Mouse (Mus musculus) midbrain, embryonic 14.5 days (tissue): ENCODE data around the gene Cyp2d22. TPM values are rescaled to one million over a fixed set of nuclear protein-coding genes. Genes with fewer than 3 reads are reported as not detected.

Experiments used
- ATAC-seq: fragments of 200-750 bp; cut with Nextera tagmentation; 2 replicates; pipeline ENCODE4 v1.8.0; 2017; ENCODE audit warnings: moderate number of reproducible peaks, moderate library complexity; ENCODE audit not compliant: low FRiP score, low TSS enrichment
- DNase-seq: peaks from one replicate; pipeline ENCODE4 v3.0.0-alpha.2; 2015
- H3K27ac ChIP-seq: fragments of 300-500 bp; sonication (generic); replicated peaks from 2 replicates; pipeline ENCODE4 v1.5.1; 2014; ENCODE audit warnings: mild to moderate bottlenecking, low read depth, low read length, moderate library complexity
- H3K27me3 ChIP-seq: fragments of 300-500 bp; sonication (generic); 2 replicates; pipeline ENCODE4 v1.6.1; 2014; ENCODE audit warnings: low read length, control low read depth, mixed read lengths; ENCODE audit not compliant: control insufficient read depth, insufficient read depth
- H3K36me3 ChIP-seq: fragments of 300-500 bp; sonication (generic); 2 replicates; pipeline ENCODE4 v1.6.1; 2014; ENCODE audit warnings: low read length, control low read depth; ENCODE audit not compliant: control insufficient read depth, insufficient read depth
- H3K4me1 ChIP-seq: fragments of 300-500 bp; sonication (generic); 2 replicates; pipeline ENCODE4 v1.6.1; 2014; ENCODE audit warnings: mild to moderate bottlenecking, antibody characterized with exemption, low read length, control low read depth; ENCODE audit not compliant: control insufficient read depth, insufficient read depth
- H3K4me2 ChIP-seq: fragments of 300-500 bp; sonication (generic); 2 replicates; pipeline ENCODE4 v1.6.1; 2014; ENCODE audit warnings: mild to moderate bottlenecking, low read length, moderate library complexity
- H3K4me3 ChIP-seq: fragments of 300-500 bp; sonication (generic); replicated peaks from 2 replicates; pipeline ENCODE4 v1.5.1; 2014; ENCODE audit warnings: low read depth, low read length
- H3K9ac ChIP-seq: fragments of 300-500 bp; sonication (generic); replicated peaks from 2 replicates; pipeline ENCODE4 v1.6.1; 2014; ENCODE audit warnings: mild to moderate bottlenecking, low read length, moderate library complexity
- H3K9me3 ChIP-seq: fragments of 300-500 bp; sonication (generic); 2 replicates; pipeline ENCODE4 v1.6.1; 2016; ENCODE audit warnings: low read length, control low read depth, mixed read lengths; ENCODE audit not compliant: control insufficient read depth
- WGBS: fragments of 180-500 bp; shearing (Covaris S2); extraction: QIAGEN DNeasy Blood & Tissue Kit; methylation state at CpG from one replicate; pipeline ENCODE4 v1.1.7; 2014; 5-methylcytosine and 5-hydroxymethylcytosine counted together
- polyA plus RNA-seq: library from polyadenylated mRNA; unstranded; fragments of >200 nt; fragmentation: Nextera tagmentation; extraction: Ambion mirVana; gene quantifications from 2 replicates; pipeline ENCODE4 v1.2.1, GENCODE M21; 2014

The Cyp2d22 gene
- polyA plus RNA-seq, 1 experiment from 2014 or later, result 2.1 TPM

DNA sequence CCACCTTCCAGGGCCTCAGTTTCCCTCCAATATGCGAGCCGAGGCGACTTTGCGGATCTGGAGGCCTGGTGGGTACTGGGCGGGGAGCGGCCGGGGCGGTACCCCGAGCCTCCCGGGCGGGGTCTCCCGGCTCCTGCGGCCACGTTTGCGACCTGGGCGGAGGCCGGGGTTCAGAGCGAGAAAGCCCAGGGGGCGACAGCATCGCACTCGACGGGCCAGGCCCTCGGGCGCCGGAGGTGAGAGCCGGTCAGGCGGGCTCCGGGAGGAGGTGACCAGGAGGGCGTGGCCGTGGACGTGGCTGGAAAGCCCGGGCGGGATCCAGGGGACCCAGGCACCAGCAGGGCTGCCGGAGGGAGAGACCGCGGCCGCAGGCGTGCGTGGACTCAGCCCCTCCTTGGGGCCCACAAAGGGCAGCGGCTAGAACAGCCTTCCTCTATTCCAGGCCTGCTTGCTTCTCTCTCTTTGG is 39.0 kb downstream of the Cyp2d22 start:
- H3K36me3 ChIP-seq, result no peaks in the 10 kb centered on the region
- DNase-seq (peak; percentile 35), ATAC-seq (no peak)
- H3K4me2 ChIP-seq, result peak overlapping the region; percentile 47
- H3K27me3 ChIP-seq, result peaks cover 9% of the 10 kb centered on the region
- H3K27ac ChIP-seq, result no peak overlapping the region
- WGBS, result 4% methylated on average over 40 of the region's 40 CpGs
- H3K4me3 ChIP-seq, result peak overlapping the region; percentile 21
- H3K4me1 ChIP-seq, result peaks cover 14% of the 10 kb centered on the region
- H3K9ac ChIP-seq, result peak overlapping the region; percentile 42; the same call in 1 of the 2 replicates
- H3K9me3 ChIP-seq, result no peaks in the 10 kb centered on the region

DNA sequence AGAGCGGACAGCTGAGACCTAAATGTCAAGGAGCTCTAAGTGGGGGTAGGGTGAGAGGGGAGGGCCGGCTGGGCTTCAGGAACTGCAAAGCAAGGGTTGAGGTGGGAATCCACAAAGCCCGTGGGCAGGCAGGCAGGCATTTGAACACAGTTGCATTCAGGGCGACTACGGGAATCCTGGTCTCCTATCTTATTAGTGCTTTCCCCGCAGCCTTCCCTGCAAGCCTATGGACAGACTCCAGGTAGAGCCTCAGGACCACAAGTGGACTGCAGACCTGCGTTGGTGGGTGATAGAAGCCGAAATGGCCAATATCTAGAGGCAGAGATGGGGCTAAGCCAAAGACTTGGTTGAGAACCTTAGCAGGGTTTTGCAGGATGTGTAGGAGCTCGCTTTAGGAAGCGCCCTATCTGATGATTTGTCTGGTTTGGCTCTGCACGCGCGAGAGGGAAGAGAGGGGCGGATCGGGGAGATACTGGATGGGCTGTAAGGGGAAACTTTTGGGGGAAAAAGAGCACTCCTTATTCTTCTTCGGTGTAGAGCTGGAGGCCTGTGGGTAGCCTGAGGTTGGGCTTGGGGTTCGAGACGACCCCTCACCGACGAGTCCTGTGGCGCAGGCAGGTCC is 39.5 kb downstream of the Cyp2d22 start:
- WGBS, result 47% methylated on average over 21 of the region's 21 CpGs
- Histone ChIP-seq H3K4me2 (peak overlapping the region; percentile 47), H3K4me3 (peak overlapping the region; percentile 21), H3K9me3 (no peaks in the 10 kb centered on the region), H3K27ac (no peak overlapping the region), H3K27me3 (peaks cover 9% of the 10 kb centered on the region), H3K4me1 (peaks cover 14% of the 10 kb centered on the region), H3K9ac (no peak overlapping the region), H3K36me3 (peaks cover 4% of the 10 kb centered on the region; the same call in 1 of the 2 replicates)
- no peak for ATAC-seq
- DNase-seq, result no peak

DNA sequence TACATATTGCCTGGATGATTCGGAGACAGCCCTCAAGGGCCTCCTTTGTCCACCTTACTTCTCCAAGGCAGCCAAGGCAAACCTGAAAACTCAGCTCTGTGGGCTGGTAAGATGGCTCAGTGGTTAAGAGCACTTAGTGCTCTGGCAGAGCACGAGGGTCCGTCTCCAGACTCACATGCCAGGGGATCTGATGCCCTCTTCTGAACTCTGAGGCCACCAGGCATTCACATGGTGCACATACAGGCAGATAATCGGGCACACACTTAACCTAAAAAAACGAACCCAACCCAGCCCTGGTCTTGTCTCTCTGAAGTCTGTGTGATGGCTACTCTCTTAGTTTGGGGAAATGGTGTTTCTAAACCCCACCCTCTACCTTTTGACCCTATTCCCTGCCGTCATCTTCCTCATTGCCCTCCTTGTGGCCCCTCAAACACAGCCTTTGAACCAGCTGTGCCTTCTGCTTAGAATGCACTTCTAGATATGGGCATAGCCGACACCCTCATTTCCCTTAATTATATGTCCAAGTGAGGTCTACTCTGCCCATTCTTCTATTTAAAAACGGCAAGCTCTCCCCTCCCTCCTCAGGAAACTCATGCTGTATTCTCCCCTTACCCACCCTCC is 40.3 kb downstream of the Cyp2d22 start:
- Histone ChIP-seq H3K4me2 (no peak overlapping the region), H3K36me3 (peaks cover 8% of the 10 kb centered on the region; the same call in 1 of the 2 replicates), H3K27me3 (peaks cover 9% of the 10 kb centered on the region), H3K4me1 (peaks cover 14% of the 10 kb centered on the region), H3K27ac (no peak overlapping the region), H3K9ac (no peak overlapping the region), H3K4me3 (no peak overlapping the region), H3K9me3 (no peaks in the 10 kb centered on the region)
- ATAC-seq (no peak), DNase-seq (no peak)
- WGBS, result 81% methylated on average over 8 of the region's 8 CpGs

- ATAC-seq, result no peak
Observed at GRCm38 (mm10) chr15:82339150-82339549, 40.9 kb downstream of the Cyp2d22 start.

GRCm38 (mm10) chr15:82338593-82339112 is 41.4 kb downstream of the Cyp2d22 start, which contains the start of the genes Naga, Pheta2 and Smdt1:
Naga (minus strand) TSS chr15:82338925.
Pheta2 (plus strand) TSS chr15:82338942.
Smdt1 (plus strand) TSS chr15:82338959.
- H3K4me3 ChIP-seq, result peak within 1 kb of the TSS; percentile 52
- H3K27me3 ChIP-seq, result peaks cover 9% of the 10 kb centered on the region
- peaks cover 8% of the 10 kb centered on the region; the same call in 1 of the 2 replicates for H3K36me3 ChIP-seq
- peaks cover 14% of the 10 kb centered on the region for H3K4me1 ChIP-seq
- no peaks in the 10 kb centered on the region for H3K9me3 ChIP-seq
- ATAC-seq (peak; percentile 88), DNase-seq (peak; percentile 97)
- WGBS, result under 1% methylated on average over 41 of the region's 41 CpGs
- H3K27ac ChIP-seq, result 0 out of 2 replicates have a peak within 1 kb of the TSS, but pooled peaks have one; percentile 16
- H3K4me2 ChIP-seq, result peak within 1 kb of the TSS; percentile 69
- peak within 1 kb of the TSS; percentile 51 for H3K9ac ChIP-seq

More at GRCm38 (mm10) chr15:82339150-82339549, 40.9 kb downstream of the Cyp2d22 start:
- Histone ChIP-seq H3K4me2 (peak overlapping the region; percentile 69), H3K9me3 (no peaks in the 10 kb centered on the region), H3K36me3 (peaks cover 8% of the 10 kb centered on the region; the same call in 1 of the 2 replicates), H3K27ac (no peak overlapping the region), H3K4me3 (peak overlapping the region; percentile 52), H3K27me3 (peaks cover 9% of the 10 kb centered on the region), H3K4me1 (peaks cover 14% of the 10 kb centered on the region), H3K9ac (peak overlapping the region; percentile 51; the same call in 1 of the 2 replicates)
- 61% methylated on average over 10 of the region's 10 CpGs for WGBS
- DNase-seq, result no peak

DNA sequence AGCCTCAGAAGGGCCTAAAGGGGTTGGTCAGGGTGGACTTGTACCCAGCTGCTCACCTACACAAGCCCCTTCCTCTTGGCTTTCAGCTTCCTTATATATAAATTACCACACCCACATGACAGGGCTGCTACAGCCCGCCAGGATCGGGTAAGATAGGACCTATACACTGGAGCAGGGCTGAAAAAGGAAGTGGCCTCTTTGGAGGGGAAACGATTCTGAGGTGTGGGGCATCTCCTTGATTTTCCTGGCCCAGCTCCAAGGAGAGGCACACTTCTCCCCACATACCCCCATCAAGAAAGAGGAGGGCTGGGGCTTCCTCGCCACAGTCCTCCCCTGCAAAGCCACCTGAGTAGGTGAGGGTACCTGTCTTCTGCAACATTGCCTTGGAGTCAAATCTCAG is 42.2 kb downstream of the Cyp2d22 start:
- WGBS, result 56% methylated on average over 4 of the region's 4 CpGs
- H3K4me3 ChIP-seq, result peak overlapping the region; percentile 52
- peaks cover 9% of the 10 kb centered on the region for H3K27me3 ChIP-seq
- H3K4me2 ChIP-seq, result peak overlapping the region; percentile 69
- H3K36me3 ChIP-seq, result peaks cover 8% of the 10 kb centered on the region; the same call in 1 of the 2 replicates
- peaks cover 14% of the 10 kb centered on the region for H3K4me1 ChIP-seq
- no peaks in the 10 kb centered on the region for H3K9me3 ChIP-seq
- DNase-seq (no peak), ATAC-seq (no peak)
- H3K27ac ChIP-seq, result no peak overlapping the region
- H3K9ac ChIP-seq, result peak overlapping the region; percentile 51

- Histone ChIP-seq H3K4me1 (peaks cover 14% of the 10 kb centered on the region), H3K4me2 (no peak overlapping the region), H3K4me3 (no peak overlapping the region), H3K36me3 (peaks cover 8% of the 10 kb centered on the region; the same call in 1 of the 2 replicates), H3K9ac (no peak overlapping the region), H3K27me3 (peaks cover 9% of the 10 kb centered on the region), H3K27ac (no peak overlapping the region), H3K9me3 (no peaks in the 10 kb centered on the region)
- DNase-seq (no peak), ATAC-seq (no peak)
- WGBS, result 76% methylated on average over 12 of the region's 12 CpGs
Observed at GRCm38 (mm10) chr15:82336629-82337028, 43.4 kb downstream of the Cyp2d22 start.

DNA sequence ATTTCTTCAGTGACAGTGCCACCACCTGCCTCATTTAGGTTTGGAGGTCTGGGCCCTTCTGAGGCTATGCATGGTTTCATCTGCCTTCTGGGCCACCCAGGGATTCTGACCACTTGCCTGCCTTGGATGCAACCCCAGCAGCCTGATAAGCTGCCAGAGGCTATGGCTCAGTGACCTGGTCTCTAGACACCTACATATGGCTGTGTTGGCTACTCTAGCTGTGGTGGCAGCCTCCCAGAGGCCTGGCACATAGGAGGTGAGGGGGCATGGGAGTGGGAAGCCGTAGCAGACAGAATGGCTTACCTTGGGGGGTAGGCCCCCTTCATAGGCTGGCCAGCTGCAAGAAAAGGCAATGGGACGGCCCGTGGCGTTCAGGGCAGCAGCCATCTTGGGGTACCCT is 44.9 kb downstream of the Cyp2d22 start:
- Histone ChIP-seq H3K4me2 (no peak overlapping the region), H3K4me1 (peaks cover 11% of the 10 kb centered on the region), H3K27ac (no peak overlapping the region), H3K9ac (no peak overlapping the region), H3K4me3 (no peak overlapping the region), H3K27me3 (peaks cover 3% of the 10 kb centered on the region), H3K9me3 (no peaks in the 10 kb centered on the region), H3K36me3 (peaks cover 8% of the 10 kb centered on the region; the same call in 1 of the 2 replicates)
- ATAC-seq, result no peak
- 94% methylated on average over 4 of the region's 4 CpGs for WGBS
- no peak for DNase-seq
